Mouse (Mus musculus): Measurements from ENCODE around the gene Snd1.

GRCm38 (mm10) chr6:28470017-28470602 is 4.8 kb upstream of the Snd1 start:
- TF ChIP-seq CTCF (IDR thresholded peaks at IDR 0.05; ENCODE audit: low read depth, low read length) (no peak), POLR2A (IDR thresholded peaks at IDR 0.05; ENCODE audit: borderline replicate concordance, low read depth, low read length) (no peak)
